Mouse (Mus musculus): ENCODE measurements around the gene Hnrnpa2b1. TPM values are rescaled to one million over a fixed set of nuclear protein-coding genes. Genes with fewer than 3 reads are reported as not detected.
A peak's percentile ranks its signal among the peaks of the same experiment; 100 is the strongest.

Hnrnpa2b1 gene
- total RNA-seq, 2 experiments from 2014 or later: 553 to 646 TPM

- DNase-seq (ENCODE audit: low spot score in 2 of 2): peak; percentile 82
These were observed 851 bp upstream of the Hnrnpa2b1 start, which contains the start of gene Cbx3 for GRCm38 (mm10) chr6:51470311-51471178. TSS of gene Cbx3 (plus strand) at chr6:51470360.

- DNase-seq (ENCODE audit: low spot score in 2 of 2): peak; percentile 69 to 75
These were observed 668 bp downstream of the Hnrnpa2b1 start for GRCm38 (mm10) chr6:51468891-51469561.

DNA sequence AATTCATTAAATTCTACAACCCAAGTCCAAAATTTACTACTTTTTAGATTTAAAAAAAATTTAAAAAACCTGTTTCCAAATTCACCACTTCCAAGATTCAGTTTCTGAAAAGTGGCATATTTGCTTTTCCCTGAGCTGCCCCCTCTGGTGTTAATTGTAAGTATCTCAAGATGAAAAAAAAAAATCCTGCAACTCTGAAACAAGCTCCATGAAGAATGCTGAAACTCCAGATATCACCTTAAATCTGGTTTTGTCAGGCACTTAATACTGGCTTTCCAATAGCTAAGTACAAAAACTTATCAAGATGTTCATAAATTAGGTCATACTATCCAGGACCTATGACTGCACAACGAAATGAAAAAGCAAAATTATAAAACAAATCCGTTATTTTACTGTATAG is 2.0 kb downstream of the Hnrnpa2b1 start:
- no peak for DNase-seq (ENCODE audit: low spot score in 2 of 2)

- DNase-seq (ENCODE audit: low spot score in 2 of 2): no peak
These were observed 9.3 kb downstream of the Hnrnpa2b1 start for GRCm38 (mm10) chr6:51460363-51460762.

DNA sequence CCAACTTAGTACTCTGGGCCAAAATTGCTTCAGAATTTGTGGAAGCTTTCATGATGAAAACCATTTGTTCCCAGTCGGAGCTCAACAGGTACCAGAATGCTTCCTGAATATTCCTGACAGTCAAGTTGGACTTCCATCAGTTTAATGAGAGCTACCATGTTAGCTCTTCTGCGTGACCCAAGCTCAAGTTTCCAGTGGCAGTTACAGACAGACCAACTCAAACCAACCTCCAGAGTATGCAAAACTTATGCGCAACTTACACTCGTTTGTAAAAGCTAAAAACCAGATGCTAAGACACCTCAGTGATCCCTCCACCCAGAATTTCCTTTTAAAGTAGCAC is 9.7 kb downstream of the Hnrnpa2b1 start:
- DNase-seq (ENCODE audit: low spot score in 2 of 2): no peak

- no peak for DNase-seq (ENCODE audit: low spot score in 2 of 2)
These were observed 10.2 kb downstream of the Hnrnpa2b1 start for GRCm38 (mm10) chr6:51459313-51460020.

DNA sequence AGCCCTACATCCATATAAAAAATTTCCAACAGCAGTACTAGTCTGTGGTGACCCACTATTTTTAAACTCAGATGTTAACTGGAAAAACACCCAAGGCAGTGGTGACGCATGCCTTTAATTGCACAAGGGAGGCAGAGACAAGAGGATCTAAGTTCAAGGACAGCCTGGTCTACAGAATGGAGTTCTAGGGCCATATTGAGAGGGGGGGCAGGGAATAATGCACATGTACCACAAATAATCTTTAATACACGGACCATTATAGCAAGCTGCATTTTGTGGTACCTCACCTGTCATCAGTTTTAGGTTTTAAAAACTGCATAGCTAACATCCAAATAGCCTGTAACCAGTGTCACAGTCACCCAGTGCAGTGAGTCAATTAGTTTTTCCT is 10.8 kb downstream of the Hnrnpa2b1 start:
- peak in 1 of 2 experiments; percentile 31 for DNase-seq (ENCODE audit: low spot score in 2 of 2)

- no peak for DNase-seq (ENCODE audit: low spot score in 2 of 2)
These were observed 11.8 kb downstream of the Hnrnpa2b1 start for GRCm38 (mm10) chr6:51457770-51458387.

DNA sequence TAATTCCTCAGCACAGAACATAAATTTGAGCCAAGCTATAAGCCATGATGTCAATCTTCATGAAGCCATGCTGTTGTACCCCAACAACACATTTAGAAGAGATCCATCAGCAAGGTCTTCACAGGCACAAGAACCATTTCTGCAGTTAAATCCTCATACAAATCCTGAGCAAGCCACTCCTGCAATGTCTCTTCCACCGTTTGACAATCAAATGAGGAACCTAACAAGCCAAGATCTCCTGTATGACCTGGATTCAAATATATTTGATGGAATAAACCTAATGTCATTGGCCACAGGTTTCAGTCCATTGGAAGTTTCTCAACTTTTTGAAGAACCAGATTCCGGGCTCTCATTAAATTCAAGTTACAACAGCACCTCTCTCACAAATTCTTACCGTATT is 12.4 kb downstream of the Hnrnpa2b1 start:
- no peak for DNase-seq (ENCODE audit: low spot score in 2 of 2)

- DNase-seq (ENCODE audit: low spot score in 2 of 2): no peak
These were observed 13.5 kb downstream of the Hnrnpa2b1 start for GRCm38 (mm10) chr6:51456198-51456597.

GRCm38 (mm10) chr6:51454949-51455348 is 14.7 kb downstream of the Hnrnpa2b1 start:
- no peak for DNase-seq (ENCODE audit: low spot score in 2 of 2)

DNA sequence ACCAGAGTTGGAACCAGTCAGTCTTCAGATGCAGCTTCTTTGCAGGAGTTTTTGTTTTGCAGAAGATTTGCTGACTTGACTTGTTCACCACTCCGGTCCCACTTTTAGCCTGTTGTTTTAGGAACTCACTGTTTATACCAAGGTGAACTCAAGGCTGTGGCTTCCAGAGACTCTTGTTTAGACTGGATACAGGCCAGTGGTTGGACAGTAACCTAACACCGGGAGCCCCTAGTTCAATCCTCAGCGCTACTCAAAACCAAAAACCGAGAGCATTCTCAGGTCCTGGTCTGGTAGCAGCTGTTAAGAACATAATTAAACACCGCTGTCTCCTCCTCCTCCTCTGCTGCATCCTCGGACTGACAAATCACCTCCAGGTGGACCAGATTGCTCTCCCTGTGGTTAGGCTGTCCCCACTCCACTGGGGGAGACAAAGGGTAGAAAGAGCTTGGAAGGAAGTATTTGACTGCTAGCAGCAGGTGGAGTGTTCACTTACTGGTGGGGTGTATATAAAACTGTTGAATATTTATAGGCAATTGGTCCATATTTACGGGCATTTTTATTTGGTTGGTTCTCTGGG is 16.7 kb downstream of the Hnrnpa2b1 start:
- DNase-seq (ENCODE audit: low spot score in 2 of 2): no peak

- no peak for DNase-seq (ENCODE audit: low spot score in 2 of 2)
These were observed 27.4 kb downstream of the Hnrnpa2b1 start for GRCm38 (mm10) chr6:51442191-51442835.

DNA sequence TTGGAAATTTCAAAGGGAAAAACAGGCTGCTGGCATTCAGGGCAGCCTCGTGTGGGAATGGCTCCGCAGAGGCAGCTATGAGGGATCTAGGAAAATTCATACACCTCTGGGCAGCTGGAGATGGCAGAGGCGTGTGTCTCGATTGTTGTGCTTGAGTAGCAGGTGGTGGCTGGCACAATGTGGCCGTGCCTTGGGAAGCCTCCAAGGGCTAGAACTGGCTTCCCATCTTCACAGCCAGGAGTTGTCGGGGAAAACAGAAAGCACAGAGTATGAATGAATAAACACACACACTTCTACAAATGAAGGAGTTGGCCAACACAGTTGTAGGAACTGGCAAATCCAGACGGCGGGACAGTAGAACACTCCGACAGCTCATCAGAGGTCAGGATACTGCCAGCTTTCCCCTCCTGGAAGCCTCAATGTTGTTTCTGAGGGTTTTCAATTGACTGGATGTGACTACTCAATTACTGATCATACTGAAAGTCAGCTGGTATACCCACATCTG is 30.8 kb downstream of the Hnrnpa2b1 start:
- no peak for DNase-seq (ENCODE audit: low spot score in 2 of 2)

DNA sequence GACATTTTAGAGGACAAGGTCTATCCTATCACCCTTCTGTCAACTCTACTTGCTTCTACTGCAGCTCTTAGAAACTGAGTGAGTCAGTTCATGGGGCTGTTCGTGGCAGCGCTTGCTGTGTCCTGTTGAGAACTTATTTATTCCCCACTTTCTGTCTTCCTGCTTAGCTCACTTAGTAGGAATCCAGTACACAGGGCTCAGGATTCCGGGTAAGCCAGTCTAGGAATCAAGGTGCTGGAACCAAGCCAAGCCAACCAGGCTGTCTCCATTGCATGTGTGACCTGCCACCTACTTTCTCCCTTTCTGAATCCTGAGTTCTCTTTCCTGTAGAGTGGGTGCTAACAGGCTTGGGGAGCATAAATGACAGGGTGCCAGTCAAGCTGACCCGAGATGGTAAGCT is 32.0 kb downstream of the Hnrnpa2b1 start:
- no peak for DNase-seq (ENCODE audit: low spot score in 2 of 2)

DNA sequence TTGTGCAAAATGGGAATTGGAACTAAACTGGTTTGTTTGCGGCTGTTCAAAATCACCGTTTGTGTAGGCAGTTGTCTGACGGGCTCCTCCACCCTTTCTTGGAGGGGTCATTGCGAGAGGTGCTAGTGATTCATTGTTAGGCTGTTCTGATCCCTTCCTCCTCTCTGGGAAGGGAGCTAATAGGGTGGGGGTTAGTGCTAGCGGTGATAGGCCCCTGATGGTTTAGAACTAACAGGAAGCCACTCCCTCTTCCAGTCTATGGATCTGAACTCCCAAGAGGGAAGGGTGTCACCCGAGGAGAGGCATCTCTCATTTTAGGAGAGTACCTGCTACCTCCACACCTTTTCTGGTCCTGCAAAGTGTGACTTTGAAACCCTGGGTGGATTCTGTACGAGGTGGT is 35.4 kb downstream of the Hnrnpa2b1 start:
- DNase-seq (ENCODE audit: low spot score in 2 of 2): no peak

DNA sequence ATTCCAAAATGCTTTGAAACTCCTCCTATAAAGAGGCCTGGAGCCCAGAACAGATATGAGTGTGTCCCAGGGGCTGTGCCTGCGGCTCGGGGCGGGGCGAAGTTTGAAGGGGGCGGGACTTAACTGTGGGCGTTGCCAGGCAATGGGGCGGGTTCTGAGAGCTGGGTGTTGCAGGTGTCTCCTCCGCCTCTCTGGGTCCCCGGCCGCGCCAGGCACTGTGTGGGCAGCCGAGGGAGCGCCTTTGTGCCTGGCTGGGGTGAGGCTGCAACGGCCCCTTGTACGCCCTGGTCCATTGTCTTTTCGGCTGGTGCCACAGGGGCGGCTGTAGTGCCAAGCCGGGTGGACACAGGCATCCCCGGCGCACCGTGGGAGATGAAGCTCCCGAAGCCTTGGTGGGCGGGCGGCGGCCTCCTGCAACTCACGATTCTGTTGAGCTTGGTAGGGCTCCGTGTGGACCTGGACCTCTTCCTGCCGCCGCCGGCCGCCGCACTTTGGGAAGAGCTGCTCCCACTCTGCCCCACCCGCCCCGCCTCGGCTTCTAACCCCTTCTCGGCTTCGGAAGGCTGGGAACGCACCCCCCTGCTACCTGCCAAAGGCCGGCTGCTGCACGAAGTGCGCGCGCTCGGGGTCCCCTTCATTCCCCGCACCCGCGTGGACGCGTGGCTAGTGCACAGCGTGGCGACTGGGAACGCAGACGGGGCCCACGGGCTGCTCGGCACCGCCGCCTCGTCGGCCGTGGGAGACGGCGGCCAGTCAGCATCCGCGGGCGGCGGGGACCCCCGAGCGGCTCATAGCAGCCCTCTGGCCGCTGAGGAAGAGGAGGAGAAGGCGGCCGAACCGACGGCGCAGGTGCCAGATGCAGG is 36.9 kb downstream of the Hnrnpa2b1 start, which contains the start of gene Nfe2l3:
TSS of gene Nfe2l3 (plus strand) at position 136 of the 863 bp plus-strand sequence.
- DNase-seq (ENCODE audit: low spot score in 2 of 2): peak; percentile 19 to 30

DNA sequence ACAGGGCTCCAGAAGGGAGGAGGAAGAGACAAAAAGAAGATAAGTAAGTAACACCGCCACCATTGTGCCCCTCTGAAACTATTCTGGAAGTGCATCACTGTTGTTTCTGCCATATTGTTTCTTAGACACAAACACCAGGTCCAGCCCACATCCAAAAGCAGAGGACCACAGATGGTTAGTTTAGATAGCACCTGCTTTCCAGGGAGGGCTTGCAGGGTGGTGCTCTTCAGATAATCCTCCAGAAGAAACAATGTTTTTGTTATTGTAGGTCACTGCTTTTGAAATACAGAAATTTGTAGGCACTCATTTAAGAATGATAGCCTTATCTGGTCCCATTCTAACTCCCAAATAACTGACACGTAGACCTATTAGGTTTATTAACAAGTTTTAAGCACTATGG is 45.2 kb downstream of the Hnrnpa2b1 start:
- no peak for DNase-seq (ENCODE audit: low spot score in 2 of 2)

DNA sequence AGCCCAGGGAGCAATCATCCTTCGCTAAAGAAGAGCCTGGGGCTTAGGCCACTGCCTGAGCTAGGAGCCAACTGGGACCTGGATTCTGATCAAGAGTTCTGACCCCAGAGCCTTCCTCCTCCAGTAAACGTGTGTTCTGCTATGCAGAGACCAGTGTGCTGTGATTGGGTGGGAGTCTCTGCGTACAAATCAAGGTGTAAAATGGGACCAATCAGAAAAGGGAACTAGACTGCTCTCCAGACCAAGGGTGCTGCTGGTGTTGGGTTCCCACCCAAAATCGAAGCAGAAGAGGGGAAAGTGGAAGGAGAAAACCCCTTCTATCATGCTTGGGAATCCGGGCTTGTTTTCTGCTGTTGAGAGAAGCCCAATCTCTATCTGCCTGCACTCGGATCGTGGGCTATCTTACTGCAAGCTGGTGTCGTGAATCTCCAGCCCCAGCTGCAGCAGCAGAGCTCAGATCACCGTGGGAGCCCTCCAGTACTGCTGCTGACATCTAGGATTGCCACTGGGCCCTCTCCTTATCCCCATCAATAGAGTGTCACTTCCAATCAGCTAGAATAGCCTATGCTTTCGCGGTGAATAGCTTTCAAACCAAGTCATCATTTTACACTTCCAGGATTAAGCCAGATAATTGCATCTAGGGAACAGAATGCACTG is 46.1 kb downstream of the Hnrnpa2b1 start:
- no peak for DNase-seq (ENCODE audit: low spot score in 2 of 2)
